Mouse (Mus musculus) cerebellum, adult 2 months (tissue): ENCODE data around the gene Reck.

ENCODE experiments used
- CTCF ChIP-seq: fragments of 200-500 bp; IDR thresholded peaks from 2 replicates; pipeline ENCODE4 v1.5.1; 2011; ENCODE audit warnings: low read depth, mild to moderate bottlenecking, control low read depth, low read length, moderate library complexity, borderline replicate concordance; ENCODE audit not compliant: insufficient read depth
- POLR2A ChIP-seq: fragments of 200-500 bp; IDR thresholded peaks from 2 replicates; pipeline ENCODE4 v1.6.1; 2011; ENCODE audit warnings: low read length, control low read depth, borderline replicate concordance; ENCODE audit not compliant: insufficient read depth

DNA sequence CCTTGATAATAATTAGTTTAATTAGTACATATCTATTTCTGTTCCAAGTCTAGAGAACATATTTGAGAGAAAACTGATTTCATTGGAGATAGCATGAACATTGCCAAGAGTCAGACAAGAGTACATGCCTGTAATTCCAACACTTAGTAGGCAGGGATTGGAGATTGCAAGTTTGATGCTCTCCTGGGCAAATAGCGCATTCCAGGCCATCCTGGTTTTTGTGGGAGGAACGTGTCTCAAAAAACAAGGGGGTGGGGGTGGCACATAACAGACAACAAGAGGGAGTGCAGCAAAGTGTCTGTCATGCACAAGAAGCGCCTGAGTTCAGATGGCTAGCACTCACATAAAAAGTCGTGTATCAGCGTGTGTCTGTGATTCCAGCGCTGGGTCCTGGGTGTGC lies 4.2 kb downstream of the Reck start:
- no peak for TF ChIP-seq POLR2A
- no peak for TF ChIP-seq CTCF
